Mouse (Mus musculus) limb, embryonic 12.5 days (tissue): Measurements from ENCODE around the gene Kras. TPM values are rescaled to one million over a fixed set of nuclear protein-coding genes. Genes with fewer than 3 reads are reported as not detected.

Experiments used
- ATAC-seq: fragments of 200-750 bp; cut with Nextera tagmentation; 2 replicates; pipeline ENCODE4 v1.8.0; 2017; ENCODE audit warnings: low read depth, moderate TSS enrichment; ENCODE audit not compliant: insufficient number of reproducible peaks, insufficient read depth, low FRiP score, low TSS enrichment
- H3K27ac ChIP-seq: fragments of 300-500 bp; sonication (generic); 2 replicates; pipeline ENCODE4 v1.5.1; 2016; ENCODE audit warnings: mild to moderate bottlenecking, moderate library complexity
- H3K27me3 ChIP-seq: fragments of 300-500 bp; sonication (generic); 2 replicates; pipeline ENCODE4 v1.6.1; 2016; ENCODE audit warnings: mild to moderate bottlenecking, moderate library complexity
- H3K36me3 ChIP-seq: fragments of 300-500 bp; sonication (generic); 2 replicates; pipeline ENCODE4 v1.6.1; 2016; ENCODE audit warnings: mild to moderate bottlenecking, moderate library complexity
- H3K4me1 ChIP-seq: fragments of 300-500 bp; sonication (generic); replicated peaks from 2 replicates; pipeline ENCODE4 v1.6.1; 2016
- H3K4me2 ChIP-seq: fragments of 300-500 bp; sonication (generic); 2 replicates; pipeline ENCODE4 v1.6.1; 2016; ENCODE audit warnings: mild to moderate bottlenecking, moderate library complexity
- H3K4me3 ChIP-seq: fragments of 300-500 bp; sonication (generic); replicated peaks from 2 replicates; pipeline ENCODE4 v1.5.1; 2016; ENCODE audit warnings: mild to moderate bottlenecking
- H3K9ac ChIP-seq: fragments of 300-500 bp; sonication (generic); replicated peaks from 2 replicates; pipeline ENCODE4 v1.6.1; 2016; ENCODE audit warnings: mild to moderate bottlenecking, moderate library complexity
- H3K9me3 ChIP-seq: fragments of 300-500 bp; sonication (generic); 2 replicates; pipeline ENCODE4 v1.6.1; 2016; ENCODE audit warnings: mild to moderate bottlenecking, moderate library complexity
- WGBS: fragments of 180-500 bp; shearing (Covaris S2); methylation state at CpG from one replicate; pipeline ENCODE4 v1.1.7; 2016; 5-methylcytosine and 5-hydroxymethylcytosine counted together
- polyA plus RNA-seq: library from polyadenylated mRNA; unstranded; fragments of >200 nt; fragmentation: Nextera tagmentation; extraction: Ambion mirVana; gene quantifications from 2 replicates; pipeline ENCODE4 v1.2.1, GENCODE M21; 2016

Kras gene
- polyA plus RNA-seq, 1 experiment from 2014 or later = 83.7 TPM

GRCm38 (mm10) chr6:145249291-145250184, 501 bp downstream of the Kras start:
- Histone ChIP-seq H3K4me1 (peaks cover 16% of the 10 kb centered on the region), H3K9me3 (no peaks in the 10 kb centered on the region), H3K27me3 (peaks cover 4% of the 10 kb centered on the region; the same call in 1 of the 2 replicates), H3K4me3 (peak overlapping the region; percentile 98), H3K9ac (peak overlapping the region; percentile 98), H3K27ac (peak overlapping the region; percentile 81), H3K36me3 (peaks cover 16% of the 10 kb centered on the region), H3K4me2 (peak overlapping the region; percentile 79)
- WGBS = under 1% methylated on average over 93 of the region's 124 CpGs
- peak; percentile 11; the same call in 1 of the 2 replicates for ATAC-seq

- ATAC-seq = no peak
Observed at GRCm38 (mm10) chr6:145247886-145248285, 2.2 kb downstream of the Kras start.

GRCm38 (mm10) chr6:145246841-145247240, 3.2 kb downstream of the Kras start:
- Histone ChIP-seq H3K27ac (no peak overlapping the region), H3K9ac (no peak overlapping the region), H3K4me1 (peaks cover 16% of the 10 kb centered on the region), H3K4me3 (no peak overlapping the region), H3K4me2 (no peak overlapping the region), H3K9me3 (no peaks in the 10 kb centered on the region), H3K36me3 (peaks cover 28% of the 10 kb centered on the region), H3K27me3 (no peaks in the 10 kb centered on the region; the same call in 1 of the 2 replicates)
- ATAC-seq = no peak
- 87% methylated on average over 5 of the region's 5 CpGs for WGBS

More at GRCm38 (mm10) chr6:145247886-145248285, 2.2 kb downstream of the Kras start:
- no peaks in the 10 kb centered on the region; the same call in 1 of the 2 replicates for H3K27me3 ChIP-seq
- H3K9ac ChIP-seq = no peak overlapping the region
- H3K36me3 ChIP-seq = peaks cover 26% of the 10 kb centered on the region
- H3K27ac ChIP-seq = no peak overlapping the region
- WGBS = 76% methylated on average over 3 of the region's 3 CpGs
- H3K4me3 ChIP-seq = no peak overlapping the region
- no peaks in the 10 kb centered on the region for H3K9me3 ChIP-seq
- H3K4me1 ChIP-seq = peaks cover 16% of the 10 kb centered on the region
- H3K4me2 ChIP-seq = peak overlapping the region; percentile 79; the same call in 1 of the 2 replicates

- no peak overlapping the region for H3K9ac ChIP-seq
- no peak overlapping the region for H3K4me3 ChIP-seq
- peaks cover 3% of the 10 kb centered on the region; the same call in 1 of the 2 replicates for H3K4me1 ChIP-seq
- peaks cover 54% of the 10 kb centered on the region for H3K36me3 ChIP-seq
- 60% methylated on average over 1 of the region's 1 CpGs for WGBS
- H3K9me3 ChIP-seq = no peaks in the 10 kb centered on the region
- no peak overlapping the region for H3K4me2 ChIP-seq
- H3K27me3 ChIP-seq = no peaks in the 10 kb centered on the region
- ATAC-seq = no peak
- no peak overlapping the region for H3K27ac ChIP-seq
Observed at GRCm38 (mm10) chr6:145242521-145242920, 7.5 kb downstream of the Kras start.

- H3K4me1 ChIP-seq = no peaks in the 10 kb centered on the region
- H3K9me3 ChIP-seq = no peaks in the 10 kb centered on the region
- H3K4me3 ChIP-seq = no peak overlapping the region
- peaks cover 44% of the 10 kb centered on the region for H3K36me3 ChIP-seq
- 89% methylated on average over 6 of the region's 6 CpGs for WGBS
- no peaks in the 10 kb centered on the region for H3K27me3 ChIP-seq
- H3K27ac ChIP-seq = no peak overlapping the region
- no peak for ATAC-seq
- no peak overlapping the region for H3K4me2 ChIP-seq
- no peak overlapping the region for H3K9ac ChIP-seq
Observed at GRCm38 (mm10) chr6:145240285-145240684, 9.8 kb downstream of the Kras start.

- Histone ChIP-seq H3K36me3 (peaks cover 33% of the 10 kb centered on the region), H3K9me3 (no peaks in the 10 kb centered on the region), H3K4me3 (no peak overlapping the region), H3K4me2 (no peak overlapping the region), H3K27me3 (no peaks in the 10 kb centered on the region), H3K27ac (no peak overlapping the region), H3K4me1 (no peaks in the 10 kb centered on the region), H3K9ac (no peak overlapping the region)
- ATAC-seq = no peak
- WGBS = 85% methylated on average over 4 of the region's 4 CpGs
Observed at GRCm38 (mm10) chr6:145237148-145237547, 12.9 kb downstream of the Kras start.

- Histone ChIP-seq H3K4me3 (no peak overlapping the region), H3K9me3 (no peaks in the 10 kb centered on the region), H3K4me2 (no peak overlapping the region), H3K9ac (no peak overlapping the region), H3K4me1 (no peaks in the 10 kb centered on the region), H3K36me3 (peaks cover 31% of the 10 kb centered on the region), H3K27ac (no peak overlapping the region), H3K27me3 (no peaks in the 10 kb centered on the region)
- 94% methylated on average over 6 of the region's 6 CpGs for WGBS
- no peak for ATAC-seq
Observed at GRCm38 (mm10) chr6:145235367-145235766, 14.7 kb downstream of the Kras start.

GRCm38 (mm10) chr6:145234391-145234790, 15.6 kb downstream of the Kras start:
- no peaks in the 10 kb centered on the region for H3K9me3 ChIP-seq
- 72% methylated on average over 1 of the region's 1 CpGs for whole genome bisulfite sequencing
- H3K9ac ChIP-seq = no peak overlapping the region
- peaks cover 28% of the 10 kb centered on the region for H3K36me3 ChIP-seq
- H3K27ac ChIP-seq = no peak overlapping the region
- H3K27me3 ChIP-seq = no peaks in the 10 kb centered on the region
- no peak for ATAC-seq
- no peak overlapping the region for H3K4me3 ChIP-seq
- H3K4me1 ChIP-seq = no peaks in the 10 kb centered on the region
- H3K4me2 ChIP-seq = no peak overlapping the region

- 87% methylated on average over 3 of the region's 3 CpGs for WGBS
- H3K27me3 ChIP-seq = no peaks in the 10 kb centered on the region
Observed at GRCm38 (mm10) chr6:145226296-145226695, 23.7 kb downstream of the Kras start.

GRCm38 (mm10) chr6:145224246-145224645, 25.8 kb downstream of the Kras start:
- H3K4me2 ChIP-seq = no peak overlapping the region
- no peak overlapping the region for H3K4me3 ChIP-seq
- WGBS = 91% methylated on average over 6 of the region's 6 CpGs
- no peak for ATAC-seq
- H3K9me3 ChIP-seq = no peaks in the 10 kb centered on the region
- H3K27me3 ChIP-seq = no peaks in the 10 kb centered on the region
- H3K4me1 ChIP-seq = no peaks in the 10 kb centered on the region
- no peak overlapping the region for H3K9ac ChIP-seq
- H3K36me3 ChIP-seq = peaks cover 36% of the 10 kb centered on the region; the same call in 1 of the 2 replicates
- H3K27ac ChIP-seq = no peak overlapping the region

More at GRCm38 (mm10) chr6:145226296-145226695, 23.7 kb downstream of the Kras start:
- Histone ChIP-seq H3K9ac (no peak overlapping the region), H3K36me3 (peaks cover 38% of the 10 kb centered on the region), H3K4me1 (no peaks in the 10 kb centered on the region), H3K4me3 (no peak overlapping the region), H3K27ac (no peak overlapping the region), H3K4me2 (no peak overlapping the region), H3K9me3 (no peaks in the 10 kb centered on the region)
- ATAC-seq = no peak

GRCm38 (mm10) chr6:145215826-145216225, 34.2 kb downstream of the Kras start:
- Histone ChIP-seq H3K4me2 (no peak overlapping the region), H3K27ac (no peak overlapping the region), H3K9me3 (no peaks in the 10 kb centered on the region), H3K4me3 (no peak overlapping the region), H3K9ac (no peak overlapping the region), H3K27me3 (no peaks in the 10 kb centered on the region), H3K4me1 (0 out of 2 replicates have a peak, but pooled peaks cover 6% of the 10 kb centered on the region), H3K36me3 (peaks cover 35% of the 10 kb centered on the region)
- no peak for ATAC-seq
- 96% methylated on average over 3 of the region's 3 CpGs for WGBS
